Mouse (Mus musculus) embryonic facial prominence, embryonic 10.5 days (tissue): ENCODE data around the gene Sigmar1. TPM values are rescaled to one million over a fixed set of nuclear protein-coding genes. Genes with fewer than 3 reads are reported as not detected.
A peak's percentile ranks its signal among the peaks of the same experiment; 100 is the strongest.
"Not testable (repeated sequence)": the region's sequence is repeated elsewhere in the genome, so short reads cannot be mapped to it uniquely, and the experiment has no call there.

Source experiments
- DNase-seq: peaks from one replicate; pipeline ENCODE4 v3.0.0-alpha.2; 2017; ENCODE audit warnings: low spot score
- H3K27ac ChIP-seq: fragments of 300-500 bp; sonication (generic); replicated peaks from 2 replicates; pipeline ENCODE4 v1.5.1; 2016; ENCODE audit warnings: mild to moderate bottlenecking
- H3K27me3 ChIP-seq: fragments of 300-500 bp; sonication (generic); replicated peaks from 2 replicates; pipeline ENCODE4 v1.6.1; 2016; ENCODE audit warnings: low read depth, mild to moderate bottlenecking; ENCODE audit not compliant: poor library complexity, severe bottlenecking
- H3K36me3 ChIP-seq: fragments of 300-500 bp; sonication (generic); replicated peaks from 2 replicates; pipeline ENCODE4 v1.6.1; 2016; ENCODE audit warnings: mild to moderate bottlenecking, moderate library complexity
- H3K4me1 ChIP-seq: fragments of 300-500 bp; sonication (generic); 2 replicates; pipeline ENCODE4 v1.6.1; 2016
- H3K4me3 ChIP-seq: fragments of 300-500 bp; sonication (generic); 2 replicates; pipeline ENCODE4 v1.5.1; 2016; ENCODE audit warnings: mild to moderate bottlenecking, moderate library complexity
- H3K9me3 ChIP-seq: fragments of 300-500 bp; sonication (generic); 2 replicates; pipeline ENCODE4 v1.6.1; 2016; ENCODE audit warnings: mild to moderate bottlenecking
- WGBS: fragments of 180-500 bp; shearing (Covaris S2); methylation state at CpG from one replicate; pipeline ENCODE4 v1.1.7; 2016; 5-methylcytosine and 5-hydroxymethylcytosine counted together
- polyA plus RNA-seq: library from polyadenylated mRNA; unstranded; fragments of >200 nt; fragmentation: Nextera tagmentation; extraction: Ambion mirVana; gene quantifications from 2 replicates; pipeline ENCODE4 v1.2.1, GENCODE M21; 2016

Gene Sigmar1
- 87.6 and 91.5 TPM in 2 replicates for polyA plus RNA-seq

DNA sequence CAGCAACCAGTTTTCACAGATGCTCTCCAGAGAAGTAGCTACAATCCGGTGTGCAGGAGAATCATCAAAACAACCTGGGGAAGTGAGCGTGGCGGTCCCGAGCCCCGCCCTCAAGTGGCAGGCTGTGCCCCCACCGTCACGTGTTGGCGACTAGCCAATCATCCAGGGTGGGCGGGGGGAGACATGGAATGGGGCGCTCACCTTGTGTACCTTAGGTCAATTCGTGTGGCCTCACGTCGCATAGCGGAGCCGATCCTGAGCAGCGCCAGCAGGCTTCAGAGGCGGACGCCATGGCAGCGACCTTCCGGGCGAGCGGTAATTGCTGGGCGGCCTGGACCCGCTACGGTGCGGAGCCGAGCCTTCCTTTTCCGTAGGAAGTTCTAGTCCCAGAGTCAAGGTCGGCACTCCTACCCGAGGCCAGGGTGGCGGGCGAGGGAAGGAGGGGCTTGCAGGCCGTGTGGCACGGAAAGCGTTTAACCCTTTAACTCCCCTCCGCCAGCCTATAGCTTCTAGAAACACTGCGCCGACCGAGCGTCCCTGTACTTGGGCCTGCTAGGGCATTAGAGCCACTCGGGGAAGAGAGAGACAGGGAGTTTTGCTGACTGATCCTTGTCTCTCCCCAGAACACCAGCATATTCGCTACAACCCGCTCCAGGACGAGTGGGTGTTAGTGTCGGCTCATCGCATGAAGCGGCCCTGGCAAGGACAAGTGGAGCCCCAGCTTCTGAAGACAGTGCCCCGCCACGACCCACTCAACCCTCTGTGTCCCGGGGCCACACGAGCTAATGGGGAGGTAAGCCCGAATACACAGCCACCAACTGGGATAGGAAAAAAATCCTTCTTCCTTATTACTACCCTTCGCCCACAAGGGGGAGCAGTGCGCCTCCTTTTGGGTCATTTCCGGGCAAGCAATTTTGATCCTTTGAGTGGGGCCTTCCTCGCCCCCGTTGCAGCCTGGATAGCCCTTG is at the start of gene Sigmar1:
Sigmar1 (minus strand) TSS at position 820 of the 968 bp plus-strand sequence.
- H3K36me3 ChIP-seq = peaks cover 19% of the 10 kb centered on the region
- WGBS = under 1% methylated on average over 57 of the region's 57 CpGs

DNA sequence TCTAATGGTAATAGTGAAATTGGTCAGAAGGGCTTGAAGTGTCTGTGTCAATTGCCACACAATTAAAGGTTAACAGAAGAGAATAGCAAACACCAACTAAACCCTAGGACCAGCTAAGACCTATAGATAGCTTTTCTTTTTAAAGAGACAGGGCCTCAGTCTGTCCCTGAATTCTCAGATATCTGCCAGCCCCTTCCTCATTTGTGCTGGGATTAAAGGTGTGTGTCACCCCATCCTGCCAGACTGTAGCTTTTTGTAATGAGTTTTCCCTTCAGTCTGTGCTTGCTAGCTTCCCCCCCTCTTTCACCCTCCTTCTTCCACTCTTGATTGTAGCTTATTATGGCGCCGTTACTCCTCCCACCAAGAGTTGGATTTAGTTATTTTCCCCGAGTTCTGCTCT is 27.2 kb upstream of the Sigmar1 start:
- H3K9me3 ChIP-seq, H3K4me3 ChIP-seq, H3K27me3 ChIP-seq, H3K27ac ChIP-seq, DNase-seq, H3K36me3 ChIP-seq: not testable (repeated sequence)
- 32% methylated on average over 3 of the region's 3 CpGs for WGBS
- peaks cover 13% of the 10 kb centered on the region for H3K4me1 ChIP-seq

More for the DNA sequence above, at the start of gene Sigmar1:
- H3K9me3 ChIP-seq = no peaks in the 10 kb centered on the region
- peak within 1 kb of the TSS; percentile 88 for H3K27ac ChIP-seq
- H3K4me3 ChIP-seq = peak within 1 kb of the TSS; percentile 76
- H3K27me3 ChIP-seq = no peaks in the 10 kb centered on the region
- H3K4me1 ChIP-seq = peaks cover 36% of the 10 kb centered on the region
- peak; percentile 91 for DNase-seq

DNA sequence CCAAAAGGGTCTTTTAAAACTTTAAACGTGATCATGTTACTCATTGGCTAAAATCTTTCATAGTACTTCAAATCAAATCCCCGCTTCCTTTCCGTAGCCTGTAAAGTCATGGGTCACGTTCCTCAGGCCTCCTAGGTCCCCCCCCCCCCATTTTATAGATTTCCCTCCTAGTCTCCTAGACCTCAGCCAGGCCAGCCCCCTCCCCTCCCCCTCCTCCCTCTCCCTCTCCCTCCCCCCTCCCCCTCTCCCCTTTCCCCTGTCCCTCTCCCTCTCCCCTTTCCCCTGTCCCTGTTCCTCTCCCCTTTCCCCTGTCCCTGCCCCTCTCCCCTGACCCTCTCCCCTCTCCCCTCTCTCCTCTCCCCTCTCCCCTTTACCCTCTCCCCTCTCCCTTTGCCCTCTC is 26.8 kb upstream of the Sigmar1 start:
- 8% methylated on average over 4 of the region's 4 CpGs for WGBS
- not testable (repeated sequence) for H3K27ac ChIP-seq, H3K36me3 ChIP-seq, H3K4me3 ChIP-seq, DNase-seq, H3K27me3 ChIP-seq, H3K9me3 ChIP-seq
- peaks cover 13% of the 10 kb centered on the region for H3K4me1 ChIP-seq

DNA sequence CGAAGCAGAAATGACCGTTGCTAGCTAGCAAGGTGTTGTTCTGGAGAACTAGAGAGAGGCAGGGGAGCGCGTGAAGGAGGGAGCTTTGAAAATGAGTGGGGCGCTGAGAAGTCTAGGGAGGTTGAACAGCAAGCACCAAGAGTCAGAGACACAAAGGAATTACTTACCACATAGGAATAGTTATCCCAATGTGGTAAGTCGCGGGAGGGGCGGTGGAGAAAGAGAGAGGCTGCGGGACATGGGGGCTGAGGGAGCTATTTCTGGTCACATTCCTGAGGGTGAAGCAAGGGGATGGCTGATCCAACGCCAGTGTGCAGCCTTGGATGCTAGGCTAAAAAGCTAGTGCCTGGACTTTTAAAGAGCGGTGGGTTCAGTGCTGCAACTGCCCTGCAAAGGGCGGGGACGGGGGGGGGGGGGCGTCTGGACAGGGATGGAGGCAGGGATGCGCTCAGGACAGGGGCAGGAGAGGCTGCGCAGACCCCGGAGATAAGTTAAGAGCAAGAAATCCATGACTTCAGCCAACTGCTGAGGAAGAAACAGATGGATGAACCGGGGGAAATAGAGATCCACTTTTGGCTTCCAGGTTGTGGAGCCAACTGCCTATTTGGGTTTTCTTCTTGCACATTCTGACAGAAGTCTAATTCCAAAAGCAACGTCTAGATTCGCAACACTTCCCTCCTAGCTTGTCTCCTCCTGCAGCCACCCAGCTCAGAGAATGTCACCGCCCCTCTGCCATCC is 26.0 kb upstream of the Sigmar1 start:
- H3K27ac ChIP-seq, H3K27me3 ChIP-seq, H3K36me3 ChIP-seq, H3K9me3 ChIP-seq: not testable (repeated sequence)
- DNase-seq = peak; percentile 10
- WGBS = 9% methylated on average over 20 of the region's 21 CpGs
- Histone ChIP-seq H3K4me1 (peaks cover 13% of the 10 kb centered on the region), H3K4me3 (peak overlapping the region; percentile 13; the same call in 1 of the 2 replicates)

DNA sequence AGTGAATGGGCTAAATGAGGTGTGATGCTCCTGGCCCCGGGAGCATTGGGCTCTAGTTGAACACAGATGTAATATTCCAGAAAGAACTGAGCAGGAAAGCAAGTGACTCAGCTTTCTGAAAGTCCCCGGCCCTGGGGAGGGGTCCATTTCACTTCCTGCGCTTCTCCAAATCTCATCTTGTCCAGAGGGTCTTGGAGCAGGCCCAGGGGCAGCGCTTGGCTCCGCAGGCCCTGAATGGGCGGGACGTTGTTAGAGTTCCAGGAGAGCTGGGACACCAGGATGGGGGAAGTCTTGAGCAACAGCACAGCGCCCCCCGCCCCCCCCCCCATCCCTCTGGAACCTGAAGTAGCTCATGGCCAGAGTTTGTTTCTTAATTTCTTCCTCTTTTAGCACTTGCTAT is 25.3 kb upstream of the Sigmar1 start:
- H3K9me3 ChIP-seq, H3K27me3 ChIP-seq, H3K27ac ChIP-seq, H3K36me3 ChIP-seq, H3K4me3 ChIP-seq: not testable (repeated sequence)
- peaks cover 13% of the 10 kb centered on the region for H3K4me1 ChIP-seq
- peak; percentile 8 for DNase-seq
- 17% methylated on average over 9 of the region's 9 CpGs for WGBS

DNA sequence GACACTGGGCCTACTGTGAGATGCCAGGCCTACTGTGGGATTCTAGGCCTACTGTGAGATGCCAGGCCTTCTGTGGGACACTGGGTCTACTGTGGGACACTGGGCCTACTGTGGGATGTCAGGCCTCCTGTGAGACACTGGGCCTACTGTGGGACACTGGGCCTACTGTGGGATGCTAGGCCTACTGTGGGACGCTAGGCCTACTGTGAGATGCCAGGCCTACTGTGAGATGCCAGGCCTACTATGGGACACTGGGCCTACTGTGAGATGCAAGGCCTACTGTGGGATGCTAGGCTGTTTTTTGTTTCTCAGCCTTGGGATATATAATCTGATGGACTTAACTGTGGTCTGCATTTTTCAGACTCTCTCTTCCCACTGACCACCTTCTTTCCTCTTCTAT is 19.9 kb upstream of the Sigmar1 start:
- not testable (repeated sequence) for H3K36me3 ChIP-seq, H3K4me3 ChIP-seq, H3K27ac ChIP-seq, DNase-seq, H3K9me3 ChIP-seq, H3K4me1 ChIP-seq, H3K27me3 ChIP-seq
- WGBS = 69% methylated on average over 1 of the region's 1 CpGs

DNA sequence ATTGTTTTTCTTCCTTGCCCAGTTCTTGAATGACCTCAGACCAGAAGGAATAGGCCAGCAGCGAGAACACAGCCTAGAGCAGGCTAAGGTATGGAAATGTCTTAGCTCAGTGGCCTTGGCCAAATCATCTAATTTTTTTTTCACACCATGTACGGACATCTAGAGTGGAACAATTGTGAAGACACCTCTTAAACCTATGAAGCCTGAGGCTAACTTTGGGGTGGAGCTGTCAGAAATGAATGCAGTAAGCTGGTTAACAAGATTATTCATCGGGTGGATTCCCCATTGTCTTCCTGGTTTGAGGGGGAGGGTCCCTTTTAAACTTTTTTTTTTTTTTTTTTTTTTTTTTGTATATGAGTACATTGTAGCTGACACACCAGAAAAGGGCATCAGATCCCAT is 18.5 kb upstream of the Sigmar1 start:
- 62% methylated on average over 3 of the region's 3 CpGs for WGBS
- peak overlapping the region; percentile 49 for H3K4me3 ChIP-seq
- not testable (repeated sequence) for H3K27ac ChIP-seq, H3K27me3 ChIP-seq, H3K36me3 ChIP-seq, DNase-seq, H3K4me1 ChIP-seq, H3K9me3 ChIP-seq

DNA sequence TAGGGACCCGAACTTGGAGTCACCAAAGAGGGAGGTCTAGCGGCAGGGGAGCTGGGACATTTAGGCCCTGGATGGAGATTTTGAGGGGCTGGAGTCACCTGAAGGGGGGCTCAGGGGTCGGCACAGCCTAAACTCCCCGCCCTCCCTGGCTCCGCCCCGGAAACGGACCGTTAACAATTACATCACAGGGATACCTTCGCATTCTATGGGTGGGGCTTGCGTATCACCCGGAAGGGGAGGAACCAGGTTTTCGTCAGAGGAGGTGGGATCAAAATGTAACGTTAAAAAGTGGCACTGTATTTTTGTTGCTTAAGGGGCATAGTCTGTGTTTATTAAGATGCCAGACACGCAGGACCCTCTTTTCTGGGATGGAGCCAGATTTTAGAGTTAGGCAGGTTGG is 18.0 kb upstream of the Sigmar1 start, which contains the start of gene Ccl27a:
Ccl27a (minus strand) TSS at position 246 of the 400 bp plus-strand sequence.
- under 1% methylated on average over 12 of the region's 14 CpGs for WGBS
- Histone ChIP-seq H3K4me3 (peak within 1 kb of the TSS; percentile 57), H3K27ac (peak within 1 kb of the TSS; percentile 75)
- not testable (repeated sequence) for H3K4me1 ChIP-seq, H3K9me3 ChIP-seq, H3K27me3 ChIP-seq, H3K36me3 ChIP-seq
- DNase-seq = peak; percentile 89

DNA sequence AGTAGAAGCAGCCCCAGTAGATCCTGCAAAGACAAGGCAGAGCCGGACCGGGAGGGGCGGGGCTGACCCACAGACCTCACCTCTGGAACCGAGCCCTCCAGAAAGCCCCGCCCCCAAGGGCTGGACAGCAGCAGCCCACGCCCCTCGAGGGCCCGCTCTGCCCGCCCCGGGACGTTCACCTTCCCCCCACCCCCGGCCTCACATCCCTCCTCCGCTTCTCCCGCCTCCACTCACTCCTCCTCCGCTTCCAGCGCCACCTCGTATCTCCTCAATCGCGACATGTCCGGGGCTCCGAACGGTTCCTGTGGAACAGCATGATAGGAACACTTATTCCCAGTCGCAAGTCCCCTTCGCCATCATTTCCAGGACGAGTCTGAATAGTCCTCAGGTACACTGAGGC is 17.5 kb upstream of the Sigmar1 start:
- Histone ChIP-seq H3K27ac (peak overlapping the region; percentile 75), H3K4me3 (peak overlapping the region; percentile 57)
- peak; percentile 84 for DNase-seq
- not testable (repeated sequence) for H3K27me3 ChIP-seq, H3K9me3 ChIP-seq, H3K4me1 ChIP-seq, H3K36me3 ChIP-seq
- WGBS = 1% methylated on average over 24 of the region's 25 CpGs

DNA sequence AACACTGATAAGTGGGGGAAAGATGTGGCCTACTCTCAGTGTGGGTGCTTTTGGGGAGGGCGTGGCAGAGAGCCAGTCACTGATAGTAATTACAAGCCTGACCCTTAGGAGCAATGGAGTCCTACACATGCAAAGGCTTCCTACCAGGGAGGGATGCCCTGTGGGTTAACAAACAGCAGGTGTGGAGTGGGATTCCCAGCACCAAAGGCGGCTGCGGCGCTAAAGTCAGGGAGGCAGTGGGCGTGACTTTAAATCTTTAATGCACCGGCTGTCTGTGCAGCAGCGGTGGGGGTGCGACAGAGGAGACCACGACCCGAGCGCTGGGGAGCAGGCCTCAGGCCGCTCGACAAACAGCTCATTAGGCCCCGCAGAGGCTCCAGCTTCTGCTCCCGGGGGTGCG is 17.0 kb upstream of the Sigmar1 start:
- H3K36me3 ChIP-seq = peaks cover 10% of the 10 kb centered on the region
- whole genome bisulfite sequencing = 4% methylated on average over 10 of the region's 16 CpGs
- peak overlapping the region; percentile 48 for H3K4me3 ChIP-seq
- H3K27ac ChIP-seq, H3K27me3 ChIP-seq, H3K4me1 ChIP-seq, H3K9me3 ChIP-seq: not testable (repeated sequence)
- peak; percentile 43 for DNase-seq

DNA sequence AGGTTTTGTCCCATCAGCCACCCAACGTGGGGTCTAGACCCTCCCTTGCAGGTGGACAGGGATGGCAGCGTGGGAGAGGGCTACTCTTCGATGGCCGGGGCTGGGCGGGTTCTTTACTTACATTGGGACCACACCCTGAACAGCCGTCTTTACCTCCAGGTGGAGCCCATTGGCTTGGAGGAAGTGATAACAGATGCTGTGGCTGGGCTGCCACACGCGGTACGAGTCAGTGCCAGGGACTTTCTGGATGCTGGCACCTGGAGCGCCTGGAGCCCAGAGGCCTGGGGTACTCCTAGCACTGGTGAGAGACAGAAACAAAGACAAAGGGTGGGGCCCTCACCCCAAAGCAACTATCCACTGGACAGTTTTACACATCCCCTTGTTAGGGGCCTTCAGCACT is 11.3 kb upstream of the Sigmar1 start:
- DNase-seq, H3K27ac ChIP-seq, H3K9me3 ChIP-seq, H3K4me3 ChIP-seq, H3K27me3 ChIP-seq: not testable (repeated sequence)
- WGBS = 85% methylated on average over 10 of the region's 10 CpGs
- Histone ChIP-seq H3K36me3 (peaks cover 32% of the 10 kb centered on the region), H3K4me1 (peaks cover 13% of the 10 kb centered on the region)

DNA sequence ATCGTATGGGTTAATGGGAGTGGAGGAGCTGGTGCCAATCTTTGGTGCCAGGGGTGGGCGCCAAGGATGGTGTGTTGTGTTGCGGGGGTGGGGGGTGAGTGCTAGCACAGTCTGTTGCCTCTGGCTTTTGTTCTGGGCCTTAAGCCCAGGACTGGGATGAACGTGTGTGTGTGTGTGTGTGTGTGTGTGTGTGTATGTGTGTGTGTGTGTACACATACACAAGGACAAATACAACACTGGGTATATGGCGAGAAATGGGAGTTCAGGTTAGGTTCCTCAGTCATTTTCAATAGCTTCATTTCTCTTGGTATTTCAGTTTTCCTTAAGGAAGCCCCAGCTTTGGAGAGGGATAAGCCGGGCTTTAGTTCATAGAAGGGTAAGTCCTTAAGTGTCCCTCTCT is 7.2 kb upstream of the Sigmar1 start:
- H3K9me3 ChIP-seq, H3K27me3 ChIP-seq, DNase-seq: not testable (repeated sequence)
- H3K4me1 ChIP-seq = peaks cover 44% of the 10 kb centered on the region
- H3K36me3 ChIP-seq = peaks cover 32% of the 10 kb centered on the region
- H3K27ac ChIP-seq = peak overlapping the region; percentile 89
- WGBS = 75% methylated on average over 4 of the region's 6 CpGs
- H3K4me3 ChIP-seq = peak overlapping the region; percentile 65
